In the genomic region with DNA sequence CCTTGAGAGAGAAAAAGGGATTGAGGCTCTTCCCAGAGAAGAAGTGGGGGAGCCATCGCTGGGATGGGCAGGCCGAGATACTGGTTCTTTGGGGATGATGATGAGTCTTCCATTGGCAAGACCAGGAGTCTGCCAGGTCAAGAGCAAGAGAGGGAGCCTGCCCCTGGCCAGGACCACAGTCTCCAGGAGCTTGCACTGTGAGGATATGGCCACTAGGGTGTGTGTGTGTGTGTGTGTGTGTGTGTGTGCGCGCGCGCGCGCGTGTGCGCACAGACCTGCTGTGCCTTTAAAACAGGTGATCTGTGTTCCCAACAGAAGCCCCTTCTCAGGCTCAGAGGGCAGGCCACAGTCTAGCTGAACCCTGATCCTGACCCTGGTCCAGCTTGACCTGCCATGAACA, we compare ENCODE assay signal across 22 mouse cellular contexts. TPM values are rescaled to one million over a fixed set of nuclear protein-coding genes. Genes with fewer than 3 reads are reported as not detected.
"Had no signal": no experiment of that assay in that cellular context is flagged by ENCODE, and none has a peak within 500 bp of the region (broad histone marks: within the 10 kb centered on the region; RNA-seq: fewer than 3 reads in every experiment).

No protein-coding gene starts in this region.

- H3K4me1 ChIP-seq: kidney, embryonic 15.5 days; limb, embryonic 12.5 days; limb, embryonic 15.5 days; liver, embryonic 12.5 days; liver, embryonic 15.5 days had no signal

- ATAC-seq: liver, embryonic 12.5 days had no signal

- H3K4me2 ChIP-seq: kidney, embryonic 15.5 days; limb, embryonic 12.5 days; limb, embryonic 15.5 days; liver, embryonic 12.5 days; liver, embryonic 15.5 days; midbrain, embryonic 11.5 days had no signal

- H3K4me3 ChIP-seq: kidney, embryonic 15.5 days; limb, embryonic 12.5 days; limb, embryonic 15.5 days; liver, embryonic 12.5 days; liver, embryonic 15.5 days had no signal

- DNase-seq: kidney, adult 11 months; kidney, adult 8-10 months; kidney, postnatal 10 days; kidney, postnatal 36 days; layer of hippocampus, adult 9-11 months; left cerebral cortex, postnatal 4 days; lung, adult 2 months; lung, postnatal 10 days; lung, postnatal 36 days; midbrain, embryonic 14.5 days; thymus, adult 2 months; thymus, postnatal 14 days; thymus, postnatal 4 days had no signal

- H3K9me3 ChIP-seq: kidney, embryonic 15.5 days; limb, embryonic 15.5 days; liver, embryonic 12.5 days; liver, embryonic 15.5 days had no signal

- H3K27ac ChIP-seq: kidney, embryonic 15.5 days; limb, embryonic 12.5 days; limb, embryonic 15.5 days; liver, embryonic 12.5 days; liver, embryonic 15.5 days had no signal

- H3K9ac ChIP-seq: kidney, embryonic 15.5 days; limb, embryonic 12.5 days; limb, embryonic 15.5 days; liver, embryonic 12.5 days; liver, embryonic 15.5 days had no signal

- H3K36me3 ChIP-seq: kidney, embryonic 15.5 days; limb, embryonic 12.5 days; limb, embryonic 15.5 days; liver, embryonic 12.5 days; liver, embryonic 15.5 days had no signal

RNA-seq across cellular contexts. Expression of a gene that starts 8.6 kb away (rescaled TPM):
- total RNA-seq: megakaryocyte progenitor cell, adult 5-6 weeks; megakaryocyte-erythroid progenitor cell, adult 5-6 weeks had no signal
- polyA plus RNA-seq: small intestine, adult 2 months had no signal
